Mouse (Mus musculus) limb, embryonic 11.5 days (tissue): Measurements from ENCODE around the gene Cpvl. TPM values are rescaled to one million over a fixed set of nuclear protein-coding genes. Genes with fewer than 3 reads are reported as not detected.

ENCODE experiments used
- ATAC-seq: fragments of 200-750 bp; cut with Nextera tagmentation; 2 replicates; pipeline ENCODE4 v1.8.0; 2017; ENCODE audit warnings: low read depth; ENCODE audit not compliant: insufficient number of reproducible peaks, low FRiP score, low TSS enrichment
- DNase-seq: peaks from one replicate; pipeline ENCODE4 v3.0.0-alpha.2; 2015; ENCODE audit warnings: low spot score
- H3K27ac ChIP-seq: fragments of 300-500 bp; sonication (generic); replicated peaks from 2 replicates; pipeline ENCODE4 v1.5.1; 2014; ENCODE audit warnings: low read depth, mild to moderate bottlenecking, low read length
- H3K27me3 ChIP-seq: fragments of 300-500 bp; sonication (generic); 2 replicates; pipeline ENCODE4 v1.6.1; 2014; ENCODE audit warnings: mild to moderate bottlenecking, low read length, mixed read lengths; ENCODE audit not compliant: control insufficient read depth, insufficient read depth
- H3K36me3 ChIP-seq: fragments of 300-500 bp; sonication (generic); 2 replicates; pipeline ENCODE4 v1.6.1; 2014; ENCODE audit warnings: mild to moderate bottlenecking, low read length, moderate library complexity, mixed read lengths; ENCODE audit not compliant: control insufficient read depth, insufficient read depth
- H3K4me1 ChIP-seq: fragments of 300-500 bp; sonication (generic); 2 replicates; pipeline ENCODE4 v1.6.1; 2014; ENCODE audit warnings: low read length, mixed read lengths; ENCODE audit not compliant: control insufficient read depth, insufficient read depth
- H3K4me2 ChIP-seq: fragments of 300-500 bp; sonication (generic); 2 replicates; pipeline ENCODE4 v1.6.1; 2014; ENCODE audit warnings: low read depth, mild to moderate bottlenecking, moderate library complexity; ENCODE audit not compliant: severe bottlenecking
- H3K4me3 ChIP-seq: fragments of 300-500 bp; sonication (generic); 2 replicates; pipeline ENCODE4 v1.5.1; 2014; ENCODE audit warnings: low read depth, low read length
- H3K9ac ChIP-seq: fragments of 300-500 bp; sonication (generic); 2 replicates; pipeline ENCODE4 v1.6.1; 2014; ENCODE audit warnings: mild to moderate bottlenecking, low read length
- H3K9me3 ChIP-seq: fragments of 300-500 bp; sonication (generic); 2 replicates; pipeline ENCODE4 v1.6.1; 2016; ENCODE audit warnings: low read length; ENCODE audit not compliant: control insufficient read depth
- WGBS: fragments of 180-500 bp; shearing (Covaris S2); extraction: QIAGEN DNeasy Blood & Tissue Kit; methylation state at CpG from one replicate; pipeline ENCODE4 v1.1.7; 2014; 5-methylcytosine and 5-hydroxymethylcytosine counted together
- polyA plus RNA-seq: library from polyadenylated mRNA; unstranded; fragments of >200 nt; fragmentation: Nextera tagmentation; extraction: Ambion mirVana; gene quantifications from 2 replicates; pipeline ENCODE4 v1.2.1, GENCODE M21; 2014

Cpvl gene
- polyA plus RNA-seq, 1 experiment from 2014 or later, result 0.25 TPM

- ATAC-seq, result no peak
Observed at GRCm38 (mm10) chr6:54008448-54009120, 30.1 kb upstream of the Cpvl start.

GRCm38 (mm10) chr6:54005302-54005701, 26.8 kb upstream of the Cpvl start:
- no peak for ATAC-seq
- DNase-seq, result no peak
- Histone ChIP-seq H3K4me2 (no peak overlapping the region), H3K4me3 (no peak overlapping the region), H3K9ac (no peak overlapping the region), H3K4me1 (peaks cover 1% of the 10 kb centered on the region; the same call in 1 of the 2 replicates), H3K27me3 (no peaks in the 10 kb centered on the region), H3K36me3 (no peaks in the 10 kb centered on the region), H3K9me3 (no peaks in the 10 kb centered on the region), H3K27ac (no peak overlapping the region)
- 70% methylated on average over 4 of the region's 4 CpGs for WGBS

More at GRCm38 (mm10) chr6:54008448-54009120, 30.1 kb upstream of the Cpvl start:
- H3K9me3 ChIP-seq, result no peaks in the 10 kb centered on the region
- H3K27ac ChIP-seq, result no peak overlapping the region
- no peaks in the 10 kb centered on the region for H3K36me3 ChIP-seq
- 89% methylated on average over 16 of the region's 16 CpGs for WGBS
- no peaks in the 10 kb centered on the region for H3K27me3 ChIP-seq
- no peak for DNase-seq
- peaks cover 3% of the 10 kb centered on the region; the same call in 1 of the 2 replicates for H3K4me1 ChIP-seq
- H3K4me2 ChIP-seq, result no peak overlapping the region
- no peak overlapping the region for H3K4me3 ChIP-seq
- no peak overlapping the region for H3K9ac ChIP-seq

GRCm38 (mm10) chr6:53996226-53996955, 17.9 kb upstream of the Cpvl start:
- H3K36me3 ChIP-seq, result no peaks in the 10 kb centered on the region
- no peak overlapping the region for H3K27ac ChIP-seq
- no peaks in the 10 kb centered on the region for H3K4me1 ChIP-seq
- WGBS, result 94% methylated on average over 3 of the region's 3 CpGs
- ATAC-seq (no peak), DNase-seq (no peak)
- H3K9me3 ChIP-seq, result no peaks in the 10 kb centered on the region
- no peak overlapping the region for H3K4me2 ChIP-seq
- no peak overlapping the region for H3K9ac ChIP-seq
- H3K27me3 ChIP-seq, result no peaks in the 10 kb centered on the region
- no peak overlapping the region for H3K4me3 ChIP-seq

- no peaks in the 10 kb centered on the region for H3K36me3 ChIP-seq
- no peaks in the 10 kb centered on the region for H3K27me3 ChIP-seq
- no peak overlapping the region for H3K4me3 ChIP-seq
- no peak overlapping the region for H3K4me2 ChIP-seq
- H3K4me1 ChIP-seq, result no peaks in the 10 kb centered on the region
- H3K9me3 ChIP-seq, result no peaks in the 10 kb centered on the region
- no peak for ATAC-seq
- no peak overlapping the region for H3K9ac ChIP-seq
- DNase-seq, result no peak
- 68% methylated on average over 4 of the region's 4 CpGs for WGBS
- no peak overlapping the region for H3K27ac ChIP-seq
Observed at GRCm38 (mm10) chr6:53995519-53995918, 17.0 kb upstream of the Cpvl start.

- Histone ChIP-seq H3K27ac (no peak overlapping the region), H3K4me2 (no peak overlapping the region), H3K9me3 (no peaks in the 10 kb centered on the region), H3K36me3 (no peaks in the 10 kb centered on the region), H3K4me1 (no peaks in the 10 kb centered on the region), H3K4me3 (no peak overlapping the region), H3K9ac (no peak overlapping the region), H3K27me3 (no peaks in the 10 kb centered on the region)
- ATAC-seq (no peak), DNase-seq (no peak)
- 86% methylated on average over 3 of the region's 3 CpGs for WGBS
Observed at GRCm38 (mm10) chr6:53992386-53992785, 13.9 kb upstream of the Cpvl start.

- WGBS, result 65% methylated on average over 3 of the region's 3 CpGs
- H3K4me1 ChIP-seq, result 0 out of 2 replicates have a peak, but pooled peaks cover 1% of the 10 kb centered on the region
- no peaks in the 10 kb centered on the region for H3K27me3 ChIP-seq
- H3K36me3 ChIP-seq, result no peaks in the 10 kb centered on the region
- no peak overlapping the region for H3K9ac ChIP-seq
- no peak for ATAC-seq
- no peak overlapping the region for H3K27ac ChIP-seq
- H3K9me3 ChIP-seq, result no peaks in the 10 kb centered on the region
- no peak overlapping the region for H3K4me2 ChIP-seq
- no peak overlapping the region for H3K4me3 ChIP-seq
- DNase-seq, result no peak
Observed at GRCm38 (mm10) chr6:53987235-53987634, 8.8 kb upstream of the Cpvl start.

- H3K4me1 ChIP-seq, result 0 out of 2 replicates have a peak, but pooled peaks cover 2% of the 10 kb centered on the region
- DNase-seq, result no peak
- H3K9ac ChIP-seq, result no peak overlapping the region
- no peak overlapping the region for H3K27ac ChIP-seq
- no peaks in the 10 kb centered on the region for H3K9me3 ChIP-seq
- WGBS, result 83% methylated on average over 14 of the region's 14 CpGs
- H3K36me3 ChIP-seq, result no peaks in the 10 kb centered on the region
- no peak for ATAC-seq
- H3K4me3 ChIP-seq, result no peak overlapping the region
- no peak overlapping the region for H3K4me2 ChIP-seq
- H3K27me3 ChIP-seq, result no peaks in the 10 kb centered on the region
Observed at GRCm38 (mm10) chr6:53986273-53986985, 8.0 kb upstream of the Cpvl start.

- H3K27me3 ChIP-seq, result 0 out of 2 replicates have a peak, but pooled peaks cover 2% of the 10 kb centered on the region
- DNase-seq (no peak), ATAC-seq (no peak)
- H3K4me1 ChIP-seq, result 0 out of 2 replicates have a peak, but pooled peaks cover 2% of the 10 kb centered on the region
- H3K4me3 ChIP-seq, result no peak overlapping the region
- no peaks in the 10 kb centered on the region for H3K36me3 ChIP-seq
- no peak overlapping the region for H3K9ac ChIP-seq
- 75% methylated on average over 6 of the region's 6 CpGs for WGBS
- no peak overlapping the region for H3K4me2 ChIP-seq
- H3K27ac ChIP-seq, result no peak overlapping the region
- no peaks in the 10 kb centered on the region for H3K9me3 ChIP-seq
Observed at GRCm38 (mm10) chr6:53983820-53984219, 5.3 kb upstream of the Cpvl start.
